Mouse (Mus musculus) gastrocnemius, adult 18-20 months (tissue): ENCODE results near the gene 4930438A08Rik. TPM values are rescaled to one million over a fixed set of nuclear protein-coding genes. Genes with fewer than 3 reads are reported as not detected.
A peak's percentile ranks its signal among the peaks of the same experiment; 100 is the strongest.

Source experiments
- DNase-seq: peaks from one replicate; pipeline ENCODE4 v3.0.0; 2021; ENCODE audit warnings: low spot score
- total RNA-seq, 2 experiments: library from RNA; stranded (reverse); gene quantifications; 2 replicates each; pipeline ENCODE4 v1.2.3; 2021

4930438A08Rik gene
- total RNA-seq, 2 experiments from 2014 or later, result not detected

DNA sequence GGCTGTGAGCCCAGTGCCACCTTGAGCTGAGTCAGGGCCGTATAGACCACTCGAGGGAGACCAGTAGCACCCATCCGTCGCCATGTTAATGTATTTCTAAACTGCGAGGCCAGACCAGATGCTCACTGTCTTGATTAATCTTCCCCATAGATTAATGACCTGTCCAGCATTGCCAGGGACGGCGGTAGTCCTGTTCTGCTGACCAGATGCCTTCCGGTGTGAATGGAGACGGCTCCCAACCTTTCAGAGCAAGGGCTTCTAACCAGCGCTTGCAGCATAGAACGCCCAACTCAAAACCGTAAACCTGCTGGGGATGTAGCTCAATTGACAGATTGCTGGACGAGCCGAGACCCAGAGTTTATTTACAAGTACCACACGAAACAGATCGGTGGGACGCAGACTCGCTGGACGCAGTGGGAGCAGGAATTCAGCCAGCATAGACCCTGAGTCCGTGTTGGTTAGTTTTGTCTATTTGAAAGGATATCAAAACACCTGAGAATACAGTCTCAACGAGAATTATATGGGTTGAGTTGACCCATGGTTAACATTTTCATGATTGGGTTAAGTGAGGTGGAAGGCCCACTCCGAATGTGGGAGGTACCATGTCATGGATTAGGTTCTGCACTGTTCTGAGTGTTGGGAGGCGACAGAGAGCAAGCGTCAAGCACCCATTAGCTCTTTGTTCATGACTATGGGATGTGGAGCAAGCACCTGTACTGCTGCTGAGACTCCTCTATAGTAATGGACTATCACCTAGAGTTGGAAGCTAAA is 49.2 kb downstream of the 4930438A08Rik start:
- no peak for DNase-seq

DNA sequence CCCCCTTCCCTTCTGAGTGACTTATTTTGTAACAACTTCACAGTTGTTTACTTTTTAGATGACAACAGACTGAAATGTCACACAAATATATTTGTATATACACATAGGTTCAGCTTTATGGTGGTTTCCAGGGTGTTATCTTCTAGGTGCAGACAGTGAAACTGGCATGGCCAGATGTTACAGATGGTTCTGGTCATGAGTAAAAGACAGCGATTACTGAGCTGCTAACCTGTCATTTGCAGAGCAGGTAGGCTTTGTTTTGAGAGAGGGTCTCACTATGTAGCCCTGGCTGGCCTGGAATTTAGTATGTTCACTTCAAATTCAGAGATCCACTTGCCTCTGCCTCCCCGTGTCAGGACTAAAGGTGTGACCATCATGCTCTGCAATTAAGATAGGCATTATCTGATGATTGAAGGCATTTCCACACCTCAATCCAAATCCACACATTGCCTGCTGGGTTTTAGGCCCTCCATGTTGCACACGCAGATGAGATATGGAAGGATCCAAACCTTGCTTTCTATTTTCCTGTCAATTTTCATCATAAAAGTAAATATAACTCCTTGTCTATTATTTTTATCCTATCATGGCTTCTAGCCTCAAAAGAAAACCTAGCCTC is 50.1 kb downstream of the 4930438A08Rik start:
- no peak for DNase-seq

DNA sequence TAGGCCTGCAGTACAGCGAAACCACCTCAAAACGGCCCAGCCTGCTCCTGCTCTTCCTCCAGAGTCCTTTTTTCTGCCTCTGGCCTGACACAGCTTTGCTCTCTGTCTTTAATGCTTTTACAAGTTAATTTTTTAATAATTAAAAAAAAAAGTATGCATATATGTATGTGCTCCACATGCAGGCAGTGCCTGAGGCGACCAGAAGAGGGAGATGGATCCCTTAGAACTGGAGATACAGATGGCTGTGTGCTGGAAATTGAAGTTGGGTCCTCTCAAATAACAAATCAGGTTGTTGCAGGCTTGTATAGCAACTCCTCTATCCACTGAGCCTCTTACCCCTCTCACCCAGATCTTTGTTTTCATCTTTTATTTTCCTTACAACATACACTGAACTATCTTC is 52.2 kb downstream of the 4930438A08Rik start:
- DNase-seq, result no peak

DNA sequence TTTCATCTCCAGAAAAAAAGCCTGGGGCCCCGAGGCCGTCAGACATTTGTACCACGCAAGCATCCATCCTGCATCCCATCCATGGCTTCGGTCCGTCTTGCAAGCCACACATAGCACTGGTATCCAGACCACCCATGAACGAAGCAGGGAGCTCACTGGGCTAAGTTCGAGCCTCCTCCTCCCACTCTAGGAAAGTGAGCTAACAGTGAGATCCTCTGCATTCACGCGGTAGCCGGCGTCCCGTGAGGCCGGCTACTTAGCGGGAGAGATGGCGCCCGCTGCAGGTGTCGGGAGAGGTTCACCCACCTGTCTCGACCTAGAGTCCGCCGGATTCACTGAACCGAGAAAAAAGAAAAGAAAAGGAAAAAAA is 55.3 kb downstream of the 4930438A08Rik start:
- no peak for DNase-seq

DNA sequence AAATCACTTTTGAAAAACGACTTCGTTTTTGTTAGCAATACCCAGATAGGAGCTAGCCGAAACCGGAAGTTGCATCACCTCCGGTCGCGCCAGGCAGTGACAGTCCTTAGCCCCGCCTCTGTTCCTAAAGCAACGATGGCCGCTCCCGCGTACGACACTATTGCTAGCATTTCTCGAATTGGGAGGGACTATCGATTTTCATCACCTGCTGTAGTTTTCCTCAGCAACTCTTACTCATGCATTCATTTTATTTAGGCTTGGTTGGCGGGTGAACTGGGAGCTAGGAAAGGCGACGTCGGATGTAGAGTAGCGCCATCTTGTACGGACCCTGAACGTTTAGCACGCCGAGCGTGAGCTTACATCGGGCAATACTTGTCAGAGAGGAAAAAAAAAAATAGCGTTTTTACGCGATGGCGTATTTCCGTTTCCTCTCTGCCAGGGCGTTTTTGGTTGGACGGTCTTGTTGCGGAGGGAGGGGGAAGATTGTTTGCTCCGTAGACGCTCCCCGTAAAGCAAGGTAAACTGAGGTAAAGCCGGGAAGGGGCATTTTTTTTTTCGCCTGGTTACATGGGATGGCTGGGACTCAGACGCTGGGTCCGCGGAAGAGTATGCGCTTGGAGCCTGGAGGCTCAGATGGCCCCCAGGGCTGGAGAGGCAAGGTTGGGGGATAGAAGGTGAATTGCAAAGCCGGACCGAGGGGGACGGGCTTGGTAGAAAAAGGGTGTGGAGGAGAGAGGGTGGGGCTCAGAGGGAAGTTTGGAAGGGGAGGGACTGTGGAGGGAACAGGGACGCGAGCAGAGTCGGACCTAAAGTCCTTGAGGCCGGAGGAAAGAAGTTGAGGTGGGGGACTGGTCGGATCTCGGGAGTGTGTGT is 55.9 kb downstream of the 4930438A08Rik start, which contains the start of the genes Zfp672 and Sh3bp5l:
TSS of gene Zfp672 (minus strand) at position 64 of the 873 bp plus-strand sequence.
TSS of gene Sh3bp5l (plus strand) at position 449 of the 873 bp plus-strand sequence.
- peak; percentile 92 for DNase-seq

DNA sequence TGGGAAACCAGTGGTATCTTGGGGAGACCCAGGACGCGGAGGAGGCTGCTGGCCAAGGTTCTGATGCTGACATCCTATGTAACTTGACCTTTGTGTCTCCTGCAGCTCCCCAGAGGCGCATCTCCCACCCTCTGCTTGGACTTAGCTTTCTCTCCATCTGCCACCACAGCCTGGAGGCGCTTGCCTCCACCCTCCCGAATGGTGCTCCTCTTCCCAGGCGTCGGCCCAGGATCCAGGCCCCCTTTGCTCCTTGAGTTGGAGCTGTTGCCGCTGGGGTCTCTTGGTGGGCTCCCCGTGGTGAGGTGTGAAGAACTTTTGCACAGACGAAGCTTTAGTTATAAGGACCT is 56.5 kb downstream of the 4930438A08Rik start:
- DNase-seq, result no peak

DNA sequence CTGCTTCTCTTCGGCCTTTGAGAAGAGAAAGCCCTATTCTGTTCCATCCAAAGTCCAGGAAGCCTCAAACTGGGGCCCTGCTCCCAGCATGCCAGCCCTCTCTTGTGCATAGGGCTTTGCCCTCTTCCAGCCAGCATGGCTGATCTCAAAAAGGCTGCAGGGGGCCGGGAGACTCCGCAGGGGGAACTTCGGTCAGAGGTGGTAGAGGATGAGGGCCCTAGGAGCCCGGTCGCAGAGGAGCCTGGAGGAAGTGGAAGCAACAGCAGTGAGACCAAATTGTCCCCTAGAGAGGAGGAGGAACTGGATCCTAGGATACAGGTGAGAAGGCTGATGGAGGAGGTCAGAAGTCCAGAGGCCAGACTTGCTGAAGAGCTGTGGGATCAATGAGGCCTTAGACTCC is 56.9 kb downstream of the 4930438A08Rik start:
- DNase-seq, result no peak

DNA sequence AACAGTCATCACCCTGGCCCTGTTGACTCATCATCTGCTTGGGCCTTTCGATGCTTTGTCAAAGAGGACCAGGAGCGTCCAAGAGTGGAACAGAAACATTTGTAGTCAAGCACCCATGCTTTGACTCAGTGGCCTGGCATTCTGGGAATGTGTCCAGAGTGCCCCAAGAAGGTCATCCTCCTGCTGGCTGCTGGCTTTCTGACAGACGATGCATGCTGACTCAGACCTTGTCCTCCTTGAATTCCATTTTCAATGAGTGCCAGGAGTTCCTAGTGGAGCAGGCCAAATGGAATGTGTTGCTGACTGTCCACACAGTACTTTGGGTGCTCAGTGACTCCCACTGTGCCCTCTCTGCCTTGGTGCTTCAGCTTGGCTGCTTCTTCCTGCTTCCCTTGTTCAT is 60.1 kb downstream of the 4930438A08Rik start:
- DNase-seq, result peak; percentile 70

Other genes starting within 250 kb of the 4930438A08Rik start
- gene Gm12248, start 181.7 kb upstream of the 4930438A08Rik start, total RNA-seq, result not detected
- gene Cnot8, start 170.6 kb upstream of the 4930438A08Rik start, total RNA-seq, result 10 to 100 TPM; 32.2 to 33.1 TPM
- gene Gemin5, start 106.3 kb upstream of the 4930438A08Rik start, total RNA-seq, result 1 to 10 TPM; 8.8 to 8.9 TPM
- 10 to 100 TPM; 44.2 to 47.3 TPM for gene Mrpl22, start 103.1 kb upstream of the 4930438A08Rik start, total RNA-seq
- gene Igtp, start 75.2 kb upstream of the 4930438A08Rik start, total RNA-seq, result 10 to 100 TPM in 1 of 2 experiments, 1 to 10 TPM in 1; 6.7 to 13.8 TPM
- gene Irgm2, start 75.2 kb upstream of the 4930438A08Rik start, total RNA-seq, result 10 to 100 TPM in 1 of 2 experiments, 1 to 10 TPM in 1; 7.9 to 13.9 TPM
- 1 to 10 TPM; 3.9 to 4.1 TPM for gene Zfp692, start 32.3 kb downstream of the 4930438A08Rik start, total RNA-seq
- gene Zfp672, start 55.5 kb downstream of the 4930438A08Rik start, total RNA-seq, result 10 to 100 TPM; 33.2 to 45.7 TPM
- gene Sh3bp5l, start 55.9 kb downstream of the 4930438A08Rik start, total RNA-seq, result 10 to 100 TPM; 22.4 to 23.3 TPM
- gene Lypd8, start 104.2 kb downstream of the 4930438A08Rik start, total RNA-seq, result not detected
- not detected for gene 1810065E05Rik, start 146.3 kb downstream of the 4930438A08Rik start, total RNA-seq
- gene Gm12253, start 157.8 kb downstream of the 4930438A08Rik start, total RNA-seq, result not detected
- not detected for gene Lypd9, start 178.1 kb downstream of the 4930438A08Rik start, total RNA-seq
- gene Olfr30, start 187.5 kb downstream of the 4930438A08Rik start, total RNA-seq, result not detected
- not detected for gene Olfr332, start 217.8 kb downstream of the 4930438A08Rik start, total RNA-seq
- not detected for gene Olfr331, start 227.8 kb downstream of the 4930438A08Rik start, total RNA-seq